Comparison of ENCODE assay signal across 10 mouse cellular contexts in genomic region chr11:71820847-71821246, GRCm38 (mm10).
DNase-seq lines count a peak whose midpoint lies in the region; ATAC-seq lines count a peak whose summit lies in the region.
"Had no signal": no experiment of that assay in that cellular context is flagged by ENCODE, and none has a peak within 500 bp of the region (broad histone marks: within the 10 kb centered on the region; RNA-seq: fewer than 3 reads in every experiment).

No protein-coding gene starts in this region.

- no peak overlapping the region for H3K4me3 ChIP-seq in hindbrain, embryonic 14.5 days (replicated peaks; ENCODE audit: low read length)
- no peak overlapping the region for H3K4me3 ChIP-seq in hindbrain, embryonic 10.5 days
- H3K4me3 ChIP-seq: neural tube, embryonic 13.5 days had no signal

- no peak for ATAC-seq in hindbrain, embryonic 14.5 days (ENCODE audit: low FRiP score)

- no peak overlapping the region for H3K9ac ChIP-seq in hindbrain, embryonic 14.5 days
- H3K9ac ChIP-seq: neural tube, embryonic 13.5 days had no signal

- H3K27me3 ChIP-seq in hindbrain, embryonic 14.5 days (ENCODE audit: control insufficient read depth, insufficient read depth, low read length): no peaks in the 10 kb centered on the region
- no peaks in the 10 kb centered on the region for H3K27me3 ChIP-seq in hindbrain, embryonic 10.5 days (ENCODE audit: insufficient read depth, poor library complexity, severe bottlenecking)

- DNase-seq in hindbrain, embryonic 14.5 days (ENCODE audit: low spot score): no peak
- DNase-seq in hindbrain, embryonic 10.5 days (ENCODE audit: low spot score): no peak
- peak; percentile 56 for DNase-seq in ZHBTc4 (ENCODE audit: low read depth, low spot score)
- peak; percentile 26 for DNase-seq in frontal cortex, postnatal 36 days (ENCODE audit: low spot score in 2 of 2)
- peak; percentile 66 to 70 for DNase-seq in right cerebral cortex, postnatal 10 days (ENCODE audit: low spot score in 2 of 2)
- no peak for DNase-seq in spleen, postnatal 4 days (ENCODE audit: low spot score in 2 of 2)
- DNase-seq in adrenal gland, postnatal 4 days (ENCODE audit: low spot score in 2 of 2): no peak
- DNase-seq in heart, adult 11 months: no peak
- DNase-seq: kidney, adult 9 months had no signal

- H3K4me1 ChIP-seq in hindbrain, embryonic 14.5 days (replicated peaks; ENCODE audit: control insufficient read depth, insufficient read depth, low read length): peaks cover 3% of the 10 kb centered on the region
- H3K4me1 ChIP-seq in hindbrain, embryonic 10.5 days (replicated peaks): peaks cover 13% of the 10 kb centered on the region

- WGBS in hindbrain, embryonic 14.5 days: 44% methylated on average over 10 of the region's 10 CpGs
- 50% methylated on average over 10 of the region's 10 CpGs for WGBS in hindbrain, embryonic 10.5 days

- no peak overlapping the region for H3K27ac ChIP-seq in hindbrain, embryonic 14.5 days
- no peak overlapping the region for H3K27ac ChIP-seq in hindbrain, embryonic 10.5 days
- H3K27ac ChIP-seq: neural tube, embryonic 13.5 days had no signal

- no peaks in the 10 kb centered on the region for H3K36me3 ChIP-seq in hindbrain, embryonic 14.5 days (replicated peaks; ENCODE audit: control insufficient read depth, insufficient read depth)
- H3K36me3 ChIP-seq in hindbrain, embryonic 10.5 days: no peaks in the 10 kb centered on the region
- H3K36me3 ChIP-seq: neural tube, embryonic 13.5 days had no signal

- H3K4me2 ChIP-seq in hindbrain, embryonic 14.5 days (replicated peaks): peak overlapping the region; percentile 19; the same call in 1 of the 2 replicates
- H3K4me2 ChIP-seq: neural tube, embryonic 13.5 days had no signal

- no peaks in the 10 kb centered on the region for H3K9me3 ChIP-seq in hindbrain, embryonic 14.5 days (ENCODE audit: control insufficient read depth, low read length)
- H3K9me3 ChIP-seq in hindbrain, embryonic 10.5 days: no peaks in the 10 kb centered on the region
- H3K9me3 ChIP-seq: neural tube, embryonic 13.5 days had no signal

Comparison
In these comparisons a context has a peak if more than half of its experiments do, and no peak if none do; other contexts are left out.
1. DNase-seq: peak in ZHBTc4 (single experiment), frontal cortex, postnatal 36 days (2 of 2) and right cerebral cortex, postnatal 10 days (2 of 2); none in hindbrain, embryonic 14.5 days (single experiment), hindbrain, embryonic 10.5 days (single experiment), spleen, postnatal 4 days (0 of 2), adrenal gland, postnatal 4 days (0 of 2) and heart, adult 11 months (single experiment).